ENCODE assay signal across 17 mouse cellular contexts in genomic region chr15:88688120-88688519, GRCm38 (mm10). TPM values are rescaled to one million over a fixed set of nuclear protein-coding genes. Genes with fewer than 3 reads are reported as not detected.
DNase-seq lines count a peak whose midpoint lies in the region; TF ChIP-seq lines count a peak whose summit lies in the region.
"Had no signal": no experiment of that assay in that cellular context is flagged by ENCODE, and none has a peak within 500 bp of the region (broad histone marks: within the 10 kb centered on the region; RNA-seq: fewer than 3 reads in every experiment).

No protein-coding gene starts in this region.

- TF ChIP-seq CTCF in layer of hippocampus, adult 2 months (conservative IDR thresholded peaks at IDR 0.05), result no peak

- H3K27ac ChIP-seq in layer of hippocampus, adult 2 months, result peak overlapping the region; percentile 23; the same call in 1 of the 2 replicates
- H3K27ac ChIP-seq: forebrain, embryonic 10.5 days; forebrain, embryonic 13.5 days; gastrocnemius, adult 2 months; hindbrain, embryonic 12.5 days; hindbrain, embryonic 15.5 days had no signal

- peak; percentile 46 for DNase-seq in adrenal gland, adult 2 months
- DNase-seq in adrenal gland, adult 18-20 months (ENCODE audit: low spot score in 2 of 2), result no peak
- peak; percentile 5 for DNase-seq in gastrocnemius, postnatal 10 days
- DNase-seq in gastrocnemius, adult 8-10 months (ENCODE audit: low spot score in 2 of 2), result no peak
- no peak for DNase-seq in layer of hippocampus, adult 2 months (ENCODE audit: low spot score in 2 of 2)
- no peak for DNase-seq in layer of hippocampus, adult 18-20 months (ENCODE audit: low spot score in 2 of 2)
- no peak for DNase-seq in thymus, postnatal 25 days
- DNase-seq: cerebellum, adult 18-20 months; cerebellum, adult 9-10 months; cerebellum, postnatal 14 days; gastrocnemius, adult 2 months; gastrocnemius, postnatal 36 days; kidney, adult 2 months had no signal

- no peak overlapping the region for H3K4me3 ChIP-seq in layer of hippocampus, adult 2 months
- H3K4me3 ChIP-seq: forebrain, embryonic 10.5 days; forebrain, embryonic 13.5 days; gastrocnemius, adult 2 months; hindbrain, embryonic 12.5 days; hindbrain, embryonic 15.5 days had no signal

RNA-seq across cellular contexts. Expression of gene Brd1, which starts 45.9 kb away (rescaled TPM):
- total RNA-seq in adrenal gland, adult 2 months (2021), result 10 to 100 TPM; 38.0 to 52.6 TPM
- polyA plus RNA-seq in adrenal gland, adult 2 months (2012; rRNA removed), result 7.5 and 9.6 TPM in 2 replicates
- total RNA-seq in adrenal gland, adult 18-20 months (2021), result 10 to 100 TPM; 48.0 to 52.7 TPM
- total RNA-seq in gastrocnemius, postnatal 10 days (2021), result 10 to 100 TPM; 26.5 to 33.4 TPM
- total RNA-seq in gastrocnemius, adult 8-10 months (2022), result 10 to 100 TPM; 23.3 to 26.7 (median 26.1) TPM
- 10 to 100 TPM; 52.5 to 60.6 TPM for total RNA-seq in layer of hippocampus, adult 2 months (2021)
- total RNA-seq in layer of hippocampus, adult 18-20 months (2021), result 10 to 100 TPM; 55.0 to 58.8 TPM

Comparison
In these comparisons a context has a peak if more than half of its experiments do, and no peak if none do; other contexts are left out.
1. DNase-seq: peak in adrenal gland, adult 2 months (single experiment) and gastrocnemius, postnatal 10 days (single experiment); none in adrenal gland, adult 18-20 months (0 of 2), gastrocnemius, adult 8-10 months (0 of 2), layer of hippocampus, adult 2 months (0 of 2), layer of hippocampus, adult 18-20 months (0 of 2) and thymus, postnatal 25 days (single experiment).